Mouse (Mus musculus): ENCODE results near the gene Srgap3.
"Not testable (repeated sequence)": the region's sequence is repeated elsewhere in the genome, so short reads cannot be mapped to it uniquely, and the experiment has no call there.

Gene Srgap3

DNA sequence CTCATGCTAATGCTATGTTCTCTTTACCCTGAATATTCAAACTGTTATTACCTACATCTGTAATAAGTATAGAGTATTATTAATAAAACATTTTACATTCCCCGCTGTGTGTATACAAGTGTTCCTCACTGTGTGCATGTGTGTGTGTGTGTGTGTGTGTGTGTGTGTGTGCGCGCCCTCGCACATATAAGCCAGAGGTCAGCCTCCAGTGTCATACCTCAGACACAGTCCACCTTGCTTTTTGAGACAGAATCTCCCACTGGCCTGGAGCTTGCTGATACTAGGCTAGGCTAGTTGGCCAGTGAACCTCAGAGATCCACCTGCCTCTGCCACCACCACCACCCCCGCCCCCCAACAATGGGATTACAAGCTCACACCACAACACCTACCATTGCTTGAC lies 43.3 kb downstream of the Srgap3 start:
- no peak for DNase-seq

DNA sequence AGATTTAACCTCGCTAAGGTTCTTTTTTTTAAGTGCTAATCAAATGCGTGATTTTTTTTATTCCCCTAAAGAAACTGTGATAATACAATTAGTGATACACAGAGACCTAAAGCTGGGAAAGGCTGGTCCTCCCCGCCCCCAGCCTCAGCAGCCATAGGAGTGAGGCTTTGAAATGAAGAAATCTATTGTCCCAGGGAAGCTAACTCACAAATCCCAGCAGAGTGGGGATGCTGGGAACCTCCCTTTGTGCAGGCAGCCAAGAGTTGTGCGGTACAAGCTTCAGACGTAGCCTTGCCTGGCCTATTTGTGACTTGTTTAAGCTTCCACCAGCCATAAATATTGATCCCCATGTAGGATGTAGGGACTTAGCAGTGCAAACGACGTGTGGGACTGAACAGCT lies 43.8 kb downstream of the Srgap3 start:
- no peak for DNase-seq

DNA sequence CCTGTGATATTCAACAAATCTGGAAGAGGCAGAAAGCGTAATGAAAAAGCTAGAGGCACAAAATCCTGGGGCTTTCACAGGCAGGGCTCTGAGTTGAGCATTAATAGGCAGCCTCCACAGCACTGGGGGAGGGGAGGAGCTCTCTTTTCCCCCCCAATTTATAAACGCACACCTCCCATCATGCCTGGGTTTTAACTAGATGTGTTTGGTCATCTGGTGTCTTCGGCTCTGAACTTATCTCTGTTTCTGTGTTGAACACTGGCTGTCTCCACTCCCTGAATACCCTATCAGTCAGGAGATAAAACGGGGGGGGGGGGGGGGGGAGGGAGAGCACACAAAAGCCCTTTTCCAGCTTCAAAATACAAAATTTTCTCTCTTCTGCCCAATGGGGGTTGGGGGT lies 44.3 kb downstream of the Srgap3 start:
- DNase-seq, result no peak

DNA sequence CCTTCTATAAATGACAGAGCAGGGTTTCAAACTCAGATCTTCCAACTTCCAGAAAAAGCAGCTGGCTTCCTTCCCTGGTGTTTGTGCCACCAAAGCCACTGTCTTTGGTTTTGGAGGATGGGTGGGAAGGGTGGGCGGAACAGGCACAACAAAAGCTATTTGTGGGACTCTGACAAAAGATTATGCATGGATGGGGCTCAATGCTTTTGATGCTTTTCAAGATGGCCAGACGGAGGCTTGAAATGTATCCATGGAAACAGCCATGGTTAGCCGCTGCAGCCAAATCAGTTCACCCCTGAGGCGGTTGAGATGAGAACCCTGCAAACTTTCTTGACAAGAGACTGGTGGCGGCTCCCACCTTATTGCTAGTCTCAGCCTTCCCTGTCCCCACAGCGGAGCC lies 46.8 kb downstream of the Srgap3 start:
- no peak for DNase-seq

- DNase-seq, result no peak
Measured at GRCm38 (mm10) chr6:112899711-112900110, 47.4 kb downstream of the Srgap3 start.

DNA sequence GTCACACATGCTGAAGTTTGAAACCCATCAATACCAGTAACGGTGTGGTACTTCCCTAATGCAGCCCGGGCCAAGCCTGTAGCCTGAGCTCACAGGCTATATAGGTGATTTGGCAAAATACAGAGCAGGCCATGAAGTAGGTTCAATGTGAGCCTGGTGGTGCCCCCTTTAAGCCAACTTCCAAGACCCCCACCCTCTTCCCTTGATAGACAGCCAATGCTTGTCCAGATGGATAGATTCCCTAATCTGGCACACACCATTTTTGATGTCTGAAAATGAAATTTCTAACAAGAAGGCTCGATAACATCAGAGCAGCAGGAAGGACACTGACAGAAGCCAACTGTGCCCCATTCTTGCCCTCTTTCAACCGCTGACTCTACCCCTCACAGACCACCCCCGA lies 47.8 kb downstream of the Srgap3 start:
- DNase-seq, result no peak

DNA sequence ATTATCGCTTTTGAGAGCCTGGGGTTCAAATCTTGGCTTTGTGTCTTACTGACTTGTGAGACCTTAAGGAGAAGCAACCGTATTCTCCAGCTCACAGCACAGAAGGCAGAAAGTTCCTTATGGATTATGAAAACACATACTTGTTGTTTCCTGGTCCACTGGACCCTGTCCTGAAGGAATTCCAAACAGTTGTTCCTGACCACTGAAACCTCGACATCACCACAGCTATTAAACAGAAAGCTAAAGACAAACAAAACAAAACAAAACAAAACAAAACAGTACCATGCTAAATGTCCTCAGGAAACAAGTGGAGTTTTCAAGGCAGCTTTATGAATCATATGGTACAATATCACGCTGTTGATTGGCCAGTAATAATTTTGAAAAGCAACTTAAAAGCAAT lies 48.6 kb downstream of the Srgap3 start:
- DNase-seq, result no peak

GRCm38 (mm10) chr6:112896372-112896771 lies 50.7 kb downstream of the Srgap3 start:
- no peak for DNase-seq

- DNase-seq, result peak; percentile 34 to 52
Measured at GRCm38 (mm10) chr6:112890331-112890751, 56.7 kb downstream of the Srgap3 start.

DNA sequence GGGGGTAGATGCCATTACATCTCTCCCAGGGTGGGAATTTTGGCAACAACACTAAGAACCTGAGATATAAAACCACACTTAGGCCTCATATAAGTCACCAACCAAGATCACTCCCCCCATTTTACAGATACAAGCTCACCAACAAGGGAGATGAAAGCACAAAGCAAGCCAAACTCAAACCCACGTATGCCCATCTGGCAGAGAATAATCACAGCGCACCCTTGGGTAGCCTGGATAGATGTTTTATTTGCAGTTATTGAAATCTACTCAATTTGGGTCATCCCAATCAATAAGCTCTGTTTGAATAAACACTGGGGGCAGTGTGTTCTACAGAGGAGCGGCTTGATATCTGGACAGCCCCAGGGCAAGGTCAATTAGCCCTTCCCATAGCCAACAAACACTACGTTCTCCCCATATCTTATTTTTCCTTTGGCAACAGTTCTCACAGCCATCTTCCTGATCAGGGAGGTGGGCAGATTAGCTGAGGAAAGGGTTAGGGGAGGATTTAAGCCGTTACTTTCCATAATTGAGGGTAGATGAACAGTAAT lies 63.4 kb downstream of the Srgap3 start:
- DNase-seq, result no peak

DNA sequence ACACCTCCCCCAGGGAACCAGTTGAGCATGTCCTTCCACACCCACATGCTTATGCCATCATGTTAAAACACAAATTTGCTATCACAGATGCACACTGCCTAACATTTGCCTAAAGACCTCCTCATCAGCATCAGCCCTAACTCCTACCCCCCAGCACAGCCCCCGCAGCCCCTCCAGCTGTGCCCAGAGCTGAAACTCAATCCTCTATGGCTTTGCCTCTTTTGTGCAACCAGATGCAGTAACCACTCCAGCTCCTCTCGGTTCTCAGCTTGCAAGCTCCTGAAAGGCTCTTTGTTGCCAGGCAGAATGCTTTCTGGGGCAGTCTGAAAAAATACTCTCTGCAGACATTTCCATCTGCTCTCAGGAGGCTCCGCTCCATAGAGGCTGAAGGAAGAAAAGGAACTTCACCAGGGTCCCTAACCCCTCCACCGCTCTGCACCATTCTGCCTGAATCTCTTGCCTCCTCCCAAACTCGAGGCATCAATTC lies 67.0 kb downstream of the Srgap3 start:
- no peak for DNase-seq

GRCm38 (mm10) chr6:112879154-112879553 lies 67.9 kb downstream of the Srgap3 start:
- DNase-seq, result peak; percentile 45 to 49

DNA sequence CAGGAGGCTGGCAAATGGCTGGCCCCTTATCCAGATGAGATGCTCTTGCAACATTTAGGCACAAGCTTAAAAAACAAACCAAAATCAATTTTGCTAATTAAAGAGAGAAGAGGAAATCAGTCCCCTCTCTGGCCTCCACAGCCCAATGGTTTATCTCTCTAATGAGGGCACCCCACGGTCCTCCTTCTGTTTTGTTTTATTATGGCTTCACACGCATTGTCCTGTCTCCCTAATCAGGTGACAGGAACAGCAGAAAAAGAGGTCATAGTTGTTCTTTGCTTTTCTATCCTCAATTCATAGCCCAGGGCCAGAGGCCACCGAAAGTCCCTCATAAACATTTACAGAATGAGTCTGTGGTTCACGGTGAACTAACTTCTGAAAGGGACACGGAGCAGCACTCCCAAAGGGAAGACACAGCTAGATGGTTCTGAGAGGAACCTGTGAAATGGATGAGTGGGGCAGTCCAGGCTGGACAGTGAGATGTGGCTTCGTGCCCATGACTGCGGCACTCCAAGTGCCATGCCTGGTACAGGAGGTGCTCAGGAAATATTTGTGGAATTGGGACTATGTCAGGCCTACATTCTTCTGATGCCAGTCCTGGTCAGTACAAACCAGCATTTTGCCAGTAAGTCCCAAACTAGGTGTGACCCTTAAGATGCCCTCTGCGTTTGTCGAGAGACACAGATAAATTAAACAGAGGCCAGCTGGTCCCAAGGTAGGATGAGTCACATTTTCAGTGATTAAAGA lies 73.8 kb downstream of the Srgap3 start:
- peak; percentile 84 to 89 for DNase-seq

DNA sequence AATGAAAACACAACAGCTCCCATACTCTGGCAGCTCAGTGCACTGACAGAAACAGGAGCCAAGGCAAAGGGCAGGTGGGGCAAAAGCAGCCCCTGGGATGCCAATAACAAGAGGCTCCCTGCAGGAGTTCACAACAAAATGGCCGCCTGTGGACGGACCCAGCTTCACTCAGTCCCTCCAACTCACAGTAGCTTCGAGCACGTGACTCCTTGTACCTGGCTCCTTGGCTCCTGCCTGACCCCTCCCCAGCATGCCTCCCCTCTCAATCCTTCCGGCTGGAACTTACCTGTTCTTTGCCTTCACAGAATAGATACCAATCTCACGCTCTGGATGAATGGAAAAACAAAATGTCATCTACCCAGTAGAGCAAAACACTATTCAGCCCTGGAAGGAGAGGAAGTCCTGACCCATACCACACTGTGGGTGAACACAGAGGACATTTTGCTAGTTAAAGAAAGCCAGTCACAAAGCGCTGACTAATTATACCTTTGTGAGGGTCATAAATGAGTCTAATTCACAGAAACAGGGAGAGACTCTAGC lies 75.8 kb downstream of the Srgap3 start:
- no peak for DNase-seq

GRCm38 (mm10) chr6:112868197-112868957 lies 78.7 kb downstream of the Srgap3 start:
- no peak for DNase-seq

- DNase-seq, result no peak
Measured at GRCm38 (mm10) chr6:112866096-112866495, 81.0 kb downstream of the Srgap3 start.

DNA sequence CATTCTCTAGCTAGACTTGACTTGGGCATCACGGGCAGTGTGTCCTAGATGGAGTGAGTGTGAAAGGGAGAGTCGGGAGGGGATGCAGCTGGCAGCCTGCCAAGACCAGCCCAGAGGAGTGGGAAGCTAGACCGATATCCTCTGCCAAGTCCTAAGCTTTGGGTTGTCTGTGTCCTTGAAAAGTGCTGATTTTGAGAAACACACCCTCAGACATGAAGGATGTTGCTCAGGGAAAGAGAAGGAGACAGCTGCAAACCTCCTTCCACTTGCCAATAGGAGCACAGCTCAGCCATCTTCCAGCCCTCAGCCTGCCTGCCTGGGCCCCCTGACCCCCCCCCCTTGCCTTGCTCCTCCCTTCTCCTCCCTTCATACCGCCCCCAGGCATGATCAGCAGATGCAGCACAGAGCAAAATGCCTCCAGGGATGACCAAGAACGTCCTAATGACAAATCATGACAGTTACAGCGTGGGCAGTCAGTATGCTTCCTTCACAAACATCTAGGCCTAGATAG lies 82.0 kb downstream of the Srgap3 start:
- no peak for DNase-seq

- DNase-seq, result no peak
Measured at GRCm38 (mm10) chr6:112862465-112862864, 84.6 kb downstream of the Srgap3 start.

DNA sequence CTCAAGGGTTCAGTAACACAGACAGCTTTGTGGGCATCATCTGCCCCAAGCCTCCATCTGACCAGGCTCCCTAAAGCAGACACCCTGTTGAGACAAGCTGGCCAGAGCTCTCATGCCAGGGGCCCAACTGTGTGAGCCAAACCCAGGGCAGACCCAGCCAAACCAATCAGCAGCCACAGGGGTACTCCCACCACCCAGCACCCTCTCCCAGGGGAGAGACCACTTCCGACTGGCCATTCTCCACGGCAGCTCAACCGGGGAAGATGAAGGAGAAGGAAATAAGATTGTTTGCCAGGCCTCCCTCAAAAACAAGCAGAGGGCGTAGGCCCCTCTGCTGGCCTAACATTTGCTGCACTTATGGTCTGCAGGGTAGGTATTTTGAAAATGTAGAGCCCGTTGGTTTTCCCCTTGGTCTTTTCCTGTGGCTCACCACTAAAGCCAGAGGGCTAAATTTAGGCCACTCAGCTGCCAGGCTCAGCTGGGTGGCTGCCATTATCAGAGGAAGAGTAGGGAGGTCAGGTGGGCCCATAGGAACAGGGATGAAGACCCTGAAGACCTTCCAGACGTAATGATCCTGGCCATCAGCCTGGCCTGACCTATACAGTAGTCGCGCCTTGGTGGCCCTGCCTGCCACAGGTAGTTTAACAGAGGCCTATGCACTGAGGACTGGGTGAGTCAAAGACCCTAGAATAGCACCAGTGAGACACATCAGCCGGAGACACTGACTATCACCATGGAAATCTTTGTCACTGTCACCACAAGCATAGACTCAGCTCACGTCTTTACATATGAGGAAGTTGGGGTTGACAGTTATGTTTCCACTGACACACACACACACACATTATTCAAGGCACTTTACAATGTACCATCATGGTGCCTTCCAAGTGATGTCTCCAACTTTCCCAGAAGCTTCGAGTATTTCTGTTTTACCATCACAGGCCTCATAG lies 85.4 kb downstream of the Srgap3 start:
- DNase-seq, result peak; percentile 63 to 64

- DNase-seq, result not testable (repeated sequence)
Measured at GRCm38 (mm10) chr6:112860290-112860689, 86.8 kb downstream of the Srgap3 start.

- no peak for DNase-seq
Measured at GRCm38 (mm10) chr6:112857057-112857456, 90.0 kb downstream of the Srgap3 start.

DNA sequence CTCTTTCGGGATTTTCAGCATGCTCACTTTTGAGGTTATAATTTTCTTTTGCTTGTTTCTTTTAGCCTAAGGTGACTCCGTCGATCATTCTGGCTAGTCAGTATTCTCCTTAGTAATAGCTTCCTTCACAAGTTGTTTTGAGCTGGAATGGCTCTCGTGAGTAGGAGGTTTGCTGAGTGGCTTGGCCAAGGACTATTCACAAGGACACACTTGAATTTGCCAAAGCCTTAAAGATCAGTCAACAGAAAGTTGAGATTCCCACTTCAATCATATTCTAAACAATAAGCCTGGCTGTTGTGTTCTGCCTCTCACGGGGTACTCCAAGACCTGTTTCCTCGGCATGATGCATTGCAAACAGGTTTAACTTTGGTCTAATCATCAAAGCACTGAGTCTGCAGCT lies 91.9 kb downstream of the Srgap3 start:
- no peak for DNase-seq

All from cerebellum, postnatal 36 days (tissue).